ENCODE assay signal across 12 mouse cellular contexts in genomic region chr11:113627785-113628184, GRCm38 (mm10). TPM values are rescaled to one million over a fixed set of nuclear protein-coding genes. Genes with fewer than 3 reads are reported as not detected.
A peak's percentile ranks its signal among the peaks of the same experiment; 100 is the strongest.
DNase-seq lines count a peak whose midpoint lies in the region; ATAC-seq and TF ChIP-seq lines count a peak whose summit lies in the region.
"Had no signal": no experiment of that assay in that cellular context is flagged by ENCODE, and none has a peak within 500 bp of the region (broad histone marks: within the 10 kb centered on the region; RNA-seq: fewer than 3 reads in every experiment).

No protein-coding gene starts in this region.

- ATAC-seq in heart, embryonic 11.5 days (replicated peaks; ENCODE audit: insufficient number of reproducible peaks, low FRiP score, low TSS enrichment) = no peak
- ATAC-seq in forebrain, embryonic 11.5 days (replicated peaks; ENCODE audit: low FRiP score) = no peak

- H3K9me3 ChIP-seq in heart, embryonic 11.5 days (replicated peaks; ENCODE audit: control insufficient read depth, low read length) = no peaks in the 10 kb centered on the region
- no peaks in the 10 kb centered on the region for H3K9me3 ChIP-seq in forebrain, embryonic 11.5 days (ENCODE audit: control insufficient read depth, low read length)
- H3K9me3 ChIP-seq: embryonic facial prominence, embryonic 15.5 days; limb, embryonic 15.5 days had no signal

- no peak overlapping the region for H3K4me2 ChIP-seq in heart, embryonic 11.5 days
- H3K4me2 ChIP-seq in forebrain, embryonic 11.5 days (ENCODE audit: low read depth, low read length, severe bottlenecking) = no peak overlapping the region
- H3K4me2 ChIP-seq: embryonic facial prominence, embryonic 15.5 days; limb, embryonic 15.5 days had no signal

- H3K27ac ChIP-seq in heart, adult 2 months = no peak overlapping the region
- no peak overlapping the region for H3K27ac ChIP-seq in heart, embryonic 11.5 days (ENCODE audit: low read depth, low read length)
- H3K27ac ChIP-seq in forebrain, embryonic 11.5 days (ENCODE audit: low read depth, low read length) = no peak overlapping the region
- H3K27ac ChIP-seq: embryonic facial prominence, embryonic 15.5 days; limb, embryonic 15.5 days had no signal

- no peaks in the 10 kb centered on the region for H3K36me3 ChIP-seq in heart, adult 2 months (ENCODE audit: control insufficient read depth, insufficient read depth, low read length)
- H3K36me3 ChIP-seq in heart, embryonic 11.5 days (ENCODE audit: control insufficient read depth, insufficient read depth, low read length) = no peaks in the 10 kb centered on the region
- H3K36me3 ChIP-seq in forebrain, embryonic 11.5 days (ENCODE audit: control insufficient read depth, insufficient read depth, low read length) = no peaks in the 10 kb centered on the region
- H3K36me3 ChIP-seq: embryonic facial prominence, embryonic 15.5 days; limb, embryonic 15.5 days had no signal

- intact Hi-C loops in heart, adult 2 months (cut with DNase I) = loop anchor here (5.0 kb wide), 1 partner anchor 450 kb away; no protein-coding TSS in a partner anchor

- no peak overlapping the region for H3K9ac ChIP-seq in heart, adult 2 months (ENCODE audit: low read depth, low read length)
- no peak overlapping the region for H3K9ac ChIP-seq in heart, embryonic 11.5 days (ENCODE audit: low read depth, low read length)
- no peak overlapping the region for H3K9ac ChIP-seq in forebrain, embryonic 11.5 days (ENCODE audit: low read length)
- H3K9ac ChIP-seq: embryonic facial prominence, embryonic 15.5 days; limb, embryonic 15.5 days had no signal

- DNase-seq in heart, adult 2 months = no peak
- DNase-seq in lung, postnatal 10 days = peak; percentile 37
- DNase-seq in lung, postnatal 4 days = no peak
- DNase-seq in R1 (ENCODE audit: low read depth, low spot score) = peak; percentile 32
- DNase-seq in retina, postnatal 1 day = peak; percentile 57
- no peak for DNase-seq in neural tube, embryonic 10.5 days (ENCODE audit: extremely low spot score, low spot score)
- DNase-seq in forebrain, embryonic 11.5 days (ENCODE audit: low spot score) = no peak
- DNase-seq: right cerebral cortex, postnatal 14 days had no signal

- no peaks in the 10 kb centered on the region for H3K27me3 ChIP-seq in heart, adult 2 months (ENCODE audit: control insufficient read depth, insufficient read depth, low read length)
- H3K27me3 ChIP-seq in heart, embryonic 11.5 days (ENCODE audit: control insufficient read depth, insufficient read depth, low read length) = no peaks in the 10 kb centered on the region
- H3K27me3 ChIP-seq in forebrain, embryonic 11.5 days (ENCODE audit: control insufficient read depth, insufficient read depth, low read length) = no peaks in the 10 kb centered on the region
- H3K27me3 ChIP-seq: limb, embryonic 15.5 days had no signal

- H3K79me2 ChIP-seq in heart, adult 2 months (replicated peaks; ENCODE audit: control insufficient read depth, insufficient read depth, low read length) = no peaks in the 10 kb centered on the region

- no peak overlapping the region for H3K4me3 ChIP-seq in heart, adult 2 months
- no peak overlapping the region for H3K4me3 ChIP-seq in heart, embryonic 11.5 days (ENCODE audit: low read depth, low read length)
- no peak overlapping the region for H3K4me3 ChIP-seq in forebrain, embryonic 11.5 days (ENCODE audit: low read depth, low read length)
- H3K4me3 ChIP-seq: embryonic facial prominence, embryonic 15.5 days; limb, embryonic 15.5 days had no signal

- no peaks in the 10 kb centered on the region for H3K4me1 ChIP-seq in heart, adult 2 months (ENCODE audit: control insufficient read depth, insufficient read depth, low read length)
- no peaks in the 10 kb centered on the region for H3K4me1 ChIP-seq in heart, embryonic 11.5 days (ENCODE audit: control insufficient read depth, insufficient read depth, low read length)
- no peaks in the 10 kb centered on the region for H3K4me1 ChIP-seq in forebrain, embryonic 11.5 days (replicated peaks; ENCODE audit: control insufficient read depth, insufficient read depth, low read length)
- H3K4me1 ChIP-seq: embryonic facial prominence, embryonic 15.5 days; limb, embryonic 15.5 days had no signal

- TF ChIP-seq CTCF in heart, adult 2 months (IDR thresholded peaks at IDR 0.05) = peak; percentile 52

- TF ChIP-seq EP300 in heart, adult 2 months (IDR thresholded peaks at IDR 0.05; ENCODE audit: insufficient read depth, low read depth, low read length) = no peak

- WGBS in heart, adult 2 months = 56% methylated on average over 4 of the region's 4 CpGs
- 53% methylated on average over 4 of the region's 4 CpGs for WGBS in heart, embryonic 11.5 days (ENCODE audit: insufficient replicate concordance)
- 53% methylated on average over 4 of the region's 4 CpGs for WGBS in forebrain, embryonic 11.5 days

- no peak for TF ChIP-seq POLR2A in heart, adult 2 months (IDR thresholded peaks at IDR 0.05; ENCODE audit: insufficient read depth, low read depth, low read length)

RNA-seq across cellular contexts. Expression of gene Sstr2, which starts 8.6 kb away (rescaled TPM):
- not detected for total RNA-seq in heart, adult 2 months (2021)
- polyA plus RNA-seq in heart, adult 2 months (2012; rRNA removed) = not detected in 2 replicates
- 0.79 and 1.0 TPM in 2 replicates for polyA plus RNA-seq in heart, embryonic 11.5 days (2014; fragmentation: Nextera tagmentation; extraction: Ambion mirVana)
- 10.5 and 10.7 TPM in 2 replicates for polyA plus RNA-seq in forebrain, embryonic 11.5 days (2014; fragmentation: Nextera tagmentation; extraction: Ambion mirVana)
- total RNA-seq: heart, postnatal 10 days had no signal

RNA-seq across cellular contexts. Expression of gene Cog1, which starts 21.2 kb away (rescaled TPM):
- total RNA-seq in heart, adult 2 months (2021) = 10 to 100 TPM; 16.9 to 18.6 TPM
- 25.2 and 32.7 TPM in 2 replicates for polyA plus RNA-seq in heart, adult 2 months (2012; rRNA removed)
- polyA plus RNA-seq in heart, embryonic 11.5 days (2014; fragmentation: Nextera tagmentation; extraction: Ambion mirVana) = 19.2 and 19.4 TPM in 2 replicates
- polyA plus RNA-seq in forebrain, embryonic 11.5 days (2014; fragmentation: Nextera tagmentation; extraction: Ambion mirVana) = 36.2 and 39.4 TPM in 2 replicates

RNA-seq across cellular contexts. Expression of gene Slc39a11, which starts 22.1 kb away (rescaled TPM):
- total RNA-seq in heart, adult 2 months (2021) = 1 to 10 TPM; 2.6 to 2.7 TPM
- polyA plus RNA-seq in heart, adult 2 months (2012; rRNA removed) = 3.7 and 5.6 TPM in 2 replicates
- 17.1 and 18.7 TPM in 2 replicates for polyA plus RNA-seq in heart, embryonic 11.5 days (2014; fragmentation: Nextera tagmentation; extraction: Ambion mirVana)
- polyA plus RNA-seq in forebrain, embryonic 11.5 days (2014; fragmentation: Nextera tagmentation; extraction: Ambion mirVana) = 18.4 and 20.6 TPM in 2 replicates

RNA-seq across cellular contexts. Expression of gene Fam104a, which starts 56.2 kb away (rescaled TPM):
- total RNA-seq in heart, adult 2 months (2021) = 10 to 100 TPM; 15.3 to 16.4 TPM
- polyA plus RNA-seq in heart, adult 2 months (2012; rRNA removed) = 10.7 and 12.4 TPM in 2 replicates
- polyA plus RNA-seq in heart, embryonic 11.5 days (2014; fragmentation: Nextera tagmentation; extraction: Ambion mirVana) = 53.1 and 54.7 TPM in 2 replicates
- 57.4 and 60.3 TPM in 2 replicates for polyA plus RNA-seq in forebrain, embryonic 11.5 days (2014; fragmentation: Nextera tagmentation; extraction: Ambion mirVana)

RNA-seq across cellular contexts. Expression of gene D11Wsu47e, which starts 56.4 kb away (rescaled TPM):
- total RNA-seq in heart, adult 2 months (2021) = 1 to 10 TPM; 5.8 to 6.4 TPM
- 4.7 and 7.8 TPM in 2 replicates for polyA plus RNA-seq in heart, adult 2 months (2012; rRNA removed)
- polyA plus RNA-seq in heart, embryonic 11.5 days (2014; fragmentation: Nextera tagmentation; extraction: Ambion mirVana) = 18.1 and 18.7 TPM in 2 replicates
- polyA plus RNA-seq in forebrain, embryonic 11.5 days (2014; fragmentation: Nextera tagmentation; extraction: Ambion mirVana) = 26.5 and 27.4 TPM in 2 replicates

Comparison
In these comparisons a context has a peak if more than half of its experiments do, and no peak if none do; other contexts are left out.
1. DNase-seq: peak in lung, postnatal 10 days (single experiment), R1 (single experiment) and retina, postnatal 1 day (single experiment); none in heart, adult 2 months (0 of 2), lung, postnatal 4 days (0 of 2), neural tube, embryonic 10.5 days (single experiment) and forebrain, embryonic 11.5 days (single experiment).